Mouse (Mus musculus): Measurements from ENCODE around the gene Adamtsl1.

- TF ChIP-seq POLR2A (IDR thresholded peaks at IDR 0.05; ENCODE audit: borderline replicate concordance, extremely low read depth, insufficient read depth, insufficient read length, poor library complexity, severe bottlenecking) (no peak), CTCF (IDR thresholded peaks at IDR 0.05; ENCODE audit: borderline replicate concordance, extremely low read depth, insufficient read depth, insufficient read length) (no peak)
Observed at GRCm38 (mm10) chr4:85932129-85932528, 418.2 kb downstream of the Adamtsl1 start.

Measured in brain, embryonic 14.5 days (tissue).